Mouse (Mus musculus): ENCODE data around the gene Ttn. TPM values are rescaled to one million over a fixed set of nuclear protein-coding genes. Genes with fewer than 3 reads are reported as not detected.

The Ttn gene
- total and polyA plus RNA-seq, 3 experiments, result under 0.01 to 0.03 TPM; not detected in 1

GRCm38 (mm10) chr2:76749341-76750110 is 232.8 kb downstream of the Ttn start:
- Histone ChIP-seq H3K27ac (ENCODE audit: control insufficient read depth, low read depth, low read length) (no peak overlapping the region), H3K4me1 (ENCODE audit: control insufficient read depth in 1 of 2, insufficient read depth in 2 of 2, low read length in 2 of 2) (no peaks in the 10 kb centered on the region), H3K79me2 (ENCODE audit: control insufficient read depth, insufficient read depth, low read length, poor library complexity) (no peaks in the 10 kb centered on the region), H3K36me3 (ENCODE audit: control insufficient read depth in 1 of 2, insufficient read depth in 2 of 2, low read length in 2 of 2) (no peaks in the 10 kb centered on the region), H3K9ac (ENCODE audit: control insufficient read depth, low read depth, low read length, poor library complexity, severe bottlenecking) (no peak overlapping the region), H3K4me3 (ENCODE audit: control insufficient read depth in 1 of 2, insufficient read depth in 1 of 2, low read depth in 2 of 2, low read length in 2 of 2) (no peak overlapping the region), H3K9me3 (replicated peaks; ENCODE audit: insufficient read depth, low read length) (no peaks in the 10 kb centered on the region), H3K27me3 (ENCODE audit: control insufficient read depth in 1 of 2, insufficient read depth in 2 of 2, low read length in 2 of 2) (no peaks in the 10 kb centered on the region)
- no peak for DNase-seq (ENCODE audit: low read depth, low spot score)
- TF ChIP-seq MEF2A (IDR thresholded peaks at IDR 0.05; ENCODE audit: extremely low read depth, insufficient replicate concordance, low read depth, low read length, poor library complexity, severe bottlenecking) (no peak), NELFE (IDR thresholded peaks at IDR 0.05; ENCODE audit: low read depth, low read length) (no peak), SIN3A (IDR thresholded peaks at IDR 0.05; ENCODE audit: low read length) (no peak), CTCF (IDR thresholded peaks at IDR 0.05 in 2 of 3, conservative IDR thresholded peaks at IDR 0.05 in 1 of 3; ENCODE audit: control insufficient read depth in 1 of 3, insufficient read depth in 1 of 3, low read depth in 2 of 3, low read length in 3 of 3, poor library complexity in 1 of 3, severe bottlenecking in 1 of 3) (no peak), POLR2A (IDR thresholded peaks at IDR 0.05; ENCODE audit: control insufficient read depth in 1 of 2, insufficient read depth in 1 of 2, low read depth in 1 of 2, low read length in 2 of 2, poor library complexity in 1 of 2) (no peak), MAX (IDR thresholded peaks at IDR 0.05; ENCODE audit: low read length) (no peak), UBTF (IDR thresholded peaks at IDR 0.05; ENCODE audit: borderline replicate concordance, insufficient read depth, low read depth, low read length) (no peak), NRF1 (IDR thresholded peaks at IDR 0.05; ENCODE audit: insufficient read depth, low read depth, low read length, poor library complexity, severe bottlenecking) (no peak), EP300 (IDR thresholded peaks at IDR 0.05; ENCODE audit: low read depth in 1 of 2, low read length in 2 of 2) (no peak), USF2 (IDR thresholded peaks at IDR 0.05; ENCODE audit: borderline replicate concordance in 1 of 2, insufficient read depth in 1 of 2, low read depth in 1 of 2, low read length in 2 of 2) (no peak), POLR2AphosphoS2 (IDR thresholded peaks at IDR 0.05; ENCODE audit: low read length) (no peak), BHLHE40 (IDR thresholded peaks at IDR 0.05; ENCODE audit: borderline replicate concordance, low read depth, low read length) (no peak), ELF1 (IDR thresholded peaks at IDR 0.05; ENCODE audit: low read depth, low read length) (no peak), MYB (IDR thresholded peaks at IDR 0.05; ENCODE audit: low read depth, low read length) (no peak)

GRCm38 (mm10) chr2:76748696-76749095 is 233.7 kb downstream of the Ttn start:
- Histone ChIP-seq H3K27ac (ENCODE audit: control insufficient read depth, low read depth, low read length) (no peak overlapping the region), H3K36me3 (ENCODE audit: control insufficient read depth in 1 of 2, insufficient read depth in 2 of 2, low read length in 2 of 2) (no peaks in the 10 kb centered on the region), H3K79me2 (ENCODE audit: control insufficient read depth, insufficient read depth, low read length, poor library complexity) (no peaks in the 10 kb centered on the region), H3K4me3 (ENCODE audit: control insufficient read depth in 1 of 2, insufficient read depth in 1 of 2, low read depth in 2 of 2, low read length in 2 of 2) (no peak overlapping the region), H3K9ac (ENCODE audit: control insufficient read depth, low read depth, low read length, poor library complexity, severe bottlenecking) (no peak overlapping the region), H3K4me1 (ENCODE audit: control insufficient read depth in 1 of 2, insufficient read depth in 2 of 2, low read length in 2 of 2) (no peaks in the 10 kb centered on the region), H3K9me3 (replicated peaks; ENCODE audit: insufficient read depth, low read length) (no peaks in the 10 kb centered on the region), H3K27me3 (ENCODE audit: control insufficient read depth in 1 of 2, insufficient read depth in 2 of 2, low read length in 2 of 2) (no peaks in the 10 kb centered on the region)
- TF ChIP-seq ZKSCAN1 (IDR thresholded peaks at IDR 0.05; ENCODE audit: low read depth, low read length), result no peak
- TF ChIP-seq ZNF384 (IDR thresholded peaks at IDR 0.05; ENCODE audit: low read depth, low read length), result no peak
- TF ChIP-seq POLR2A (IDR thresholded peaks at IDR 0.05; ENCODE audit: control insufficient read depth in 1 of 2, insufficient read depth in 1 of 2, low read depth in 1 of 2, low read length in 2 of 2, poor library complexity in 1 of 2), result no peak
- TF ChIP-seq SIN3A (IDR thresholded peaks at IDR 0.05; ENCODE audit: low read length), result no peak
- TF ChIP-seq MYC (IDR thresholded peaks at IDR 0.05; ENCODE audit: low read depth, low read length), result no peak
- DNase-seq (ENCODE audit: low read depth, low spot score), result no peak

Measured in MEL (cell line).